Mouse (Mus musculus) cerebellum, postnatal 4 days (tissue): ENCODE measurements at regions not wholly inside any gene's neighbourhood (a gene's known extent, or its start where the extent isn't known, plus 50 kb on each side); places are given as distances from the start of the nearest gene placed in this dataset.

Source experiments
- DNase-seq, 2 experiments: peaks; one replicate each; pipeline ENCODE4 v3.0.0; 2022; ENCODE audit warnings: low spot score in 2 of 2, mixed read lengths in 1 of 2

- DNase-seq = no peak
Measured at GRCm38 (mm10) chr15:61770721-61771542, 848.1 kb upstream of the A1bg start.

- no peak for DNase-seq
Measured at GRCm38 (mm10) chr15:61766544-61767094, 843.8 kb upstream of the A1bg start.

GRCm38 (mm10) chr15:61753802-61754201, 831.0 kb upstream of the A1bg start:
- no peak for DNase-seq

GRCm38 (mm10) chr15:61723696-61724095, 800.9 kb upstream of the A1bg start:
- DNase-seq = no peak

GRCm38 (mm10) chr15:61718486-61718885, 795.7 kb upstream of the A1bg start:
- no peak for DNase-seq

- no peak for DNase-seq
Measured at GRCm38 (mm10) chr15:61717216-61717615, 794.4 kb upstream of the A1bg start.

GRCm38 (mm10) chr15:61713953-61714352, 791.1 kb upstream of the A1bg start:
- no peak for DNase-seq

- DNase-seq = no peak
Measured at GRCm38 (mm10) chr15:61708928-61709327, 786.1 kb upstream of the A1bg start.

- DNase-seq = peak in 1 of 2 experiments; percentile 39
Measured at GRCm38 (mm10) chr15:61707952-61708351, 785.1 kb upstream of the A1bg start.

- DNase-seq = no peak
Measured at GRCm38 (mm10) chr15:61692679-61693078, 769.9 kb upstream of the A1bg start.

GRCm38 (mm10) chr15:61690425-61690824, 767.6 kb upstream of the A1bg start:
- peak; percentile 23 to 52 for DNase-seq

GRCm38 (mm10) chr15:61689776-61690397, 767.1 kb upstream of the A1bg start:
- peak in 1 of 2 experiments; percentile 26 for DNase-seq

- DNase-seq = no peak
Measured at GRCm38 (mm10) chr15:61682968-61683367, 760.2 kb upstream of the A1bg start.

GRCm38 (mm10) chr15:61670556-61670955, 747.7 kb upstream of the A1bg start:
- no peak for DNase-seq

- DNase-seq = peak in 1 of 2 experiments; percentile 2
Measured at GRCm38 (mm10) chr15:61660581-61660980, 737.8 kb upstream of the A1bg start.

GRCm38 (mm10) chr15:61656951-61657350, 734.1 kb upstream of the A1bg start:
- no peak for DNase-seq

- DNase-seq = no peak
Measured at GRCm38 (mm10) chr15:61654846-61655245, 732.0 kb upstream of the A1bg start.

- no peak for DNase-seq
Measured at GRCm38 (mm10) chr15:61653853-61654252, 731.0 kb upstream of the A1bg start.

- no peak for DNase-seq
Measured at GRCm38 (mm10) chr15:61618638-61619500, 696.1 kb upstream of the A1bg start.

GRCm38 (mm10) chr15:61610662-61611061, 687.9 kb upstream of the A1bg start:
- DNase-seq = no peak

GRCm38 (mm10) chr15:61609656-61610055, 686.8 kb upstream of the A1bg start:
- DNase-seq = no peak

GRCm38 (mm10) chr15:61608301-61608731, 685.5 kb upstream of the A1bg start:
- no peak for DNase-seq
